Mouse (Mus musculus): ENCODE measurements around the gene Cacnb3. TPM values are rescaled to one million over a fixed set of nuclear protein-coding genes. Genes with fewer than 3 reads are reported as not detected.
A peak's percentile ranks its signal among the peaks of the same experiment; 100 is the strongest.

Gene Cacnb3
- polyA plus RNA-seq, 1 experiment from 2014 or later: 0.84 TPM

- Histone ChIP-seq H3K9ac (ENCODE audit: low read depth, low read length) (no peak overlapping the region), H3K36me3 (ENCODE audit: control insufficient read depth, insufficient read depth) (no peaks in the 10 kb centered on the region), H3K27ac (ENCODE audit: low read length) (no peak overlapping the region), H3K9me3 (replicated peaks; ENCODE audit: control insufficient read depth, low read length) (no peaks in the 10 kb centered on the region), H3K27me3 (ENCODE audit: control insufficient read depth, insufficient read depth, low read depth, low read length) (peaks cover 76% of the 10 kb centered on the region), H3K4me3 (ENCODE audit: low read depth, low read length) (peak overlapping the region; percentile 67), H3K4me1 (ENCODE audit: control insufficient read depth, low read depth, low read length) (peaks cover 12% of the 10 kb centered on the region), H3K4me2 (ENCODE audit: low read depth, low read length) (peak overlapping the region; percentile 91)
- WGBS (ENCODE audit: insufficient replicate concordance): 4% methylated on average over 21 of the region's 21 CpGs
- no peak for ATAC-seq (ENCODE audit: low read depth)
These were observed 4.7 kb downstream of the Cacnb3 start for GRCm38 (mm10) chr15:98635291-98635841.

DNA sequence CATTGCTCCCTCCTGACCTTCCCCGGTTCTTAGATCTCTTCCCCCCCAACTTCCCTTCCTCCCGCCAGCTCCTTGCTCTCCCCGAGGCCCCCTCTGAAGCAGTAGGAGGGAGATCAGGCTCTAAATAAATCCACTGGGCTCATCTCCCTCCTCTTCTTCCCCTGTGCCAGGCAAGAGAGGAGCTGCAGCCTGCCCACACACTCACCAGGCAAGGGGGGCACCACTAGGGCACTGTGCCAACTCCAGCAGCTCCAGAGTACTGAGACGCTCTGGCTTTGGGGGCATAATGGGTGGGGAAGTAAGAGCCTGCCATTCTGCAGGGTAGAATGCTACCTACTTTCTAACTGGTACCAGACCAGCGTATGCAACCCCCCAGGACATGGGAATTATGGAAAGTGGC, 5.9 kb downstream of the Cacnb3 start:
- Histone ChIP-seq H3K4me3 (ENCODE audit: low read depth, low read length) (no peak overlapping the region), H3K27ac (ENCODE audit: low read length) (no peak overlapping the region), H3K9me3 (replicated peaks; ENCODE audit: control insufficient read depth, low read length) (no peaks in the 10 kb centered on the region), H3K9ac (ENCODE audit: low read depth, low read length) (no peak overlapping the region), H3K36me3 (ENCODE audit: control insufficient read depth, insufficient read depth) (no peaks in the 10 kb centered on the region), H3K4me1 (ENCODE audit: control insufficient read depth, low read depth, low read length) (peaks cover 10% of the 10 kb centered on the region), H3K4me2 (ENCODE audit: low read depth, low read length) (no peak overlapping the region), H3K27me3 (ENCODE audit: control insufficient read depth, insufficient read depth, low read depth, low read length) (peaks cover 65% of the 10 kb centered on the region)
- 36% methylated on average over 5 of the region's 5 CpGs for WGBS (ENCODE audit: insufficient replicate concordance)
- no peak for ATAC-seq (ENCODE audit: low read depth)

GRCm38 (mm10) chr15:98637155-98637554, 6.5 kb downstream of the Cacnb3 start:
- H3K4me3 ChIP-seq (ENCODE audit: low read depth, low read length): no peak overlapping the region
- ATAC-seq (ENCODE audit: low read depth): no peak
- H3K9ac ChIP-seq (ENCODE audit: low read depth, low read length): no peak overlapping the region
- no peaks in the 10 kb centered on the region for H3K9me3 ChIP-seq (replicated peaks; ENCODE audit: control insufficient read depth, low read length)
- H3K27me3 ChIP-seq (ENCODE audit: control insufficient read depth, insufficient read depth, low read depth, low read length): peaks cover 58% of the 10 kb centered on the region
- no peaks in the 10 kb centered on the region for H3K36me3 ChIP-seq (ENCODE audit: control insufficient read depth, insufficient read depth)
- WGBS (ENCODE audit: insufficient replicate concordance): 46% methylated on average over 3 of the region's 3 CpGs
- no peak overlapping the region for H3K4me2 ChIP-seq (ENCODE audit: low read depth, low read length)
- no peak overlapping the region for H3K27ac ChIP-seq (ENCODE audit: low read length)
- H3K4me1 ChIP-seq (ENCODE audit: control insufficient read depth, low read depth, low read length): peaks cover 8% of the 10 kb centered on the region; the same call in 1 of the 2 replicates

DNA sequence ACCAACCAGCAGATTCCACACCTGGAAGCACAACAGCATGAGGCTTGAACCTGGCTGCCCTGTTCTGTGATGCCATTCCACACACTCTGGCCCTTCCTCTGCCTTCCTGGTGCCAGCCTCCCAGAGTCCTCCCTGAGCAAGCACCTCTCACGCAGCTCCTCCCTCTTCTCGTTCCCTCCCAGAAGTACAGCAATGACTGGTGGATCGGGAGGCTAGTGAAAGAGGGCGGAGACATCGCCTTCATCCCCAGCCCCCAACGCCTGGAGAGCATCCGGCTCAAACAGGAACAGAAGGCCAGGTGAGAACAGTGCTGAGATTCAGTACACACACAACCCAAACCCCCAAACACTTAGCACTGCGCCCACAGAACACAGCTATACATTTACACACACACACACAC, 9.5 kb downstream of the Cacnb3 start:
- no peak overlapping the region for H3K4me3 ChIP-seq (ENCODE audit: low read depth, low read length)
- peaks cover under 1% of the 10 kb centered on the region; the same call in 1 of the 2 replicates for H3K4me1 ChIP-seq (ENCODE audit: control insufficient read depth, low read depth, low read length)
- no peak overlapping the region for H3K27ac ChIP-seq (ENCODE audit: low read length)
- peaks cover 28% of the 10 kb centered on the region for H3K27me3 ChIP-seq (ENCODE audit: control insufficient read depth, insufficient read depth, low read depth, low read length)
- no peak for ATAC-seq (ENCODE audit: low read depth)
- WGBS (ENCODE audit: insufficient replicate concordance): 19% methylated on average over 8 of the region's 8 CpGs
- H3K9me3 ChIP-seq (replicated peaks; ENCODE audit: control insufficient read depth, low read length): no peaks in the 10 kb centered on the region
- no peak overlapping the region for H3K4me2 ChIP-seq (ENCODE audit: low read depth, low read length)
- H3K9ac ChIP-seq (ENCODE audit: low read depth, low read length): no peak overlapping the region
- peaks cover 4% of the 10 kb centered on the region for H3K36me3 ChIP-seq (ENCODE audit: control insufficient read depth, insufficient read depth)

DNA sequence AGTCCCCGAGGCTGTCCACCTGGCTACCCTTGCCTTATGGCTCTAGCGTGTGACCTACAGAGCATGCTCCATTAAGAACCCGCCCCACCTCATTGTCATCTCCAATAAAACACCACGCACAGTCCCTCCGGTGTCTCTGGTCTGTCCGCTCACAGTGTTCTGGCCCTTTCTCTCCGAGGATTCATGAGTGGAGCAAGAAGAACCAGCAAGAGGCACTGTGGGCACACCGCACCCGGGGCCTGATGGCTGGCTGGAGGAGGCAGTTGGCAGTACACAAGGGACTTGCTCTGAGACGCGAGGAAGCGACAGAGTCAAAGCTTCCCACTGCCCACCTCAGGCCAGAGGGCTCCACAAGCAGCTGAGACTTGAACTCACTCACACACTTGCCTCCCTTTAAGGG, 13.8 kb downstream of the Cacnb3 start:
- 86% methylated on average over 12 of the region's 12 CpGs for WGBS (ENCODE audit: insufficient replicate concordance)
- Histone ChIP-seq H3K9ac (ENCODE audit: low read depth, low read length) (no peak overlapping the region), H3K36me3 (ENCODE audit: control insufficient read depth, insufficient read depth) (peaks cover 43% of the 10 kb centered on the region), H3K27ac (ENCODE audit: low read length) (no peak overlapping the region), H3K27me3 (ENCODE audit: control insufficient read depth, insufficient read depth, low read depth, low read length) (peaks cover 4% of the 10 kb centered on the region), H3K4me1 (ENCODE audit: control insufficient read depth, low read depth, low read length) (no peaks in the 10 kb centered on the region), H3K4me3 (ENCODE audit: low read depth, low read length) (no peak overlapping the region), H3K4me2 (ENCODE audit: low read depth, low read length) (no peak overlapping the region), H3K9me3 (replicated peaks; ENCODE audit: control insufficient read depth, low read length) (no peaks in the 10 kb centered on the region)
- ATAC-seq (ENCODE audit: low read depth): no peak

DNA sequence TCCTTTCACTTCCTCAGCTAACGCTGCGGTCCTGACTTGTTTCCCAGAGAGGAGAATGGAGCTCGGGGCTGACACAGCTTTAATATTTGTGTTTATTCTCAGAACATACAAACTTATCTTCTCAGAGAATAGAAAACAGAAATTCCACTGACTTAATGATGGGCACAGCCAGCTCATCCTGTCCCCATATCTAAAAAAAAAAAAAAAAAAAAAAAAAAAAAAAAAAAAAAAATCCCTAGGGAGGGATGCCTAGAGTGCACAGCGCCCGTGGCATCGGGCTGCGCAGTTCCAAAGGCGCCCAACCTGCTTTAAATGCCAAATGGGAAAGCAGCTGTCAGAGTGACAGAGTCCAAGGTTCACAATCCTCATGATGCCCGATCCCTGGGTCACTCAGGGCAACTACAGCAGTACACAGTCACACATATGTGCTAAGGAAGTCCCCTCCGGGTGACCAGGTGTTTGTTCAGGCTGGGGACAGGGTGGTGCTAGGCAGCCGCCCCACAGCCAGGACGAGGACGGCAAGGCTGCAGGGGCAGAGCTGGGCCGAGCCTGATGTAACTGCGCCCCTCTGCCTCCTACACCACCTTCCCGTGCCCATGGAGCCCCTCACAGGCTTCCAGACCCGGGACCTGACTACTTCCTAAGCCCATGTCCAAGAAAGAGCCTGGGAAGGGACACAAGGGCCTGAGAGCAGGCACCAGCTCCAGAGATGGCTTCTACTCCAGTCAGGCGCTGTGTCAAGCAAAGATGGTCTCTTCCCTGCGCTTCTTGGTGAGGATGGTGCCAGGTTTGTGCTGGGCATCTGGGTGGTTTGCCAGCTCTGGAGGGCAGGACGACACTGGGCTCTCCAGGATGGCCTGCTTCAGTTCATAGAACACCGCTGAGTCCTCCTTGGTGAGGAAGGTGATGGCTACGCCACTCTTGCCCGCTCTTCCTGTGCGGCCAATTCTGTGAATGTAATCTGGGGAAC, 14.7 kb downstream of the Cacnb3 start:
- Histone ChIP-seq H3K4me2 (ENCODE audit: low read depth, low read length) (no peak overlapping the region), H3K4me3 (ENCODE audit: low read depth, low read length) (no peak overlapping the region), H3K9ac (ENCODE audit: low read depth, low read length) (no peak overlapping the region), H3K36me3 (ENCODE audit: control insufficient read depth, insufficient read depth) (peaks cover 52% of the 10 kb centered on the region), H3K9me3 (replicated peaks; ENCODE audit: control insufficient read depth, low read length) (no peaks in the 10 kb centered on the region), H3K27me3 (ENCODE audit: control insufficient read depth, insufficient read depth, low read depth, low read length) (no peaks in the 10 kb centered on the region), H3K27ac (ENCODE audit: low read length) (no peak overlapping the region), H3K4me1 (ENCODE audit: control insufficient read depth, low read depth, low read length) (no peaks in the 10 kb centered on the region)
- no peak for ATAC-seq (ENCODE audit: low read depth)
- 79% methylated on average over 24 of the region's 24 CpGs for WGBS (ENCODE audit: insufficient replicate concordance)

- Histone ChIP-seq H3K9ac (ENCODE audit: low read depth, low read length) (no peak overlapping the region), H3K4me1 (ENCODE audit: control insufficient read depth, low read depth, low read length) (no peaks in the 10 kb centered on the region), H3K27ac (ENCODE audit: low read length) (no peak overlapping the region), H3K4me2 (ENCODE audit: low read depth, low read length) (no peak overlapping the region), H3K27me3 (ENCODE audit: control insufficient read depth, insufficient read depth, low read depth, low read length) (no peaks in the 10 kb centered on the region), H3K36me3 (ENCODE audit: control insufficient read depth, insufficient read depth) (peaks cover 66% of the 10 kb centered on the region), H3K4me3 (ENCODE audit: low read depth, low read length) (no peak overlapping the region), H3K9me3 (replicated peaks; ENCODE audit: control insufficient read depth, low read length) (no peaks in the 10 kb centered on the region)
- WGBS (ENCODE audit: insufficient replicate concordance): 73% methylated on average over 8 of the region's 8 CpGs
- ATAC-seq (ENCODE audit: low read depth): no peak
These were observed 16.1 kb downstream of the Cacnb3 start for GRCm38 (mm10) chr15:98646737-98647136.

DNA sequence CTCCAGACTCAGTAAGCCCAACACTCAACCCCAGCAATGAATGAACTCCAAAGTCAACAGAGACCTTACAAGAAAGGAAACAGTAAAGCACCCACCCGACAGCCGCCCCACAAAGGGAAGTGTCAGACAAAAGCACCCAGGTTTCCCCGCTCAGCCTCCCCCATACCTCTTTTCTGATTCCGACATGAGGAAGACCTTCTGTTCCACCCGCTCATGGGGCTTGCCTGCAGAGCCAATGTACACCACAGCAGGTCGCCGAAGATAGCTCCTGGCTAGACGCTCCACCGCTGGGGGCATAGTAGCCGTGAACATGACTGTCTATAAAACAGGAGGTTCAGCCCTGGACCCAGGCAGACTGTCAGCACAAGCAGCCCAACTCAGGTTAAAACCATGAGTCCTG, 16.7 kb downstream of the Cacnb3 start:
- H3K36me3 ChIP-seq (ENCODE audit: control insufficient read depth, insufficient read depth): peaks cover 72% of the 10 kb centered on the region
- H3K4me1 ChIP-seq (ENCODE audit: control insufficient read depth, low read depth, low read length): no peaks in the 10 kb centered on the region
- H3K27ac ChIP-seq (ENCODE audit: low read length): no peak overlapping the region
- ATAC-seq (ENCODE audit: low read depth): no peak
- H3K9ac ChIP-seq (ENCODE audit: low read depth, low read length): no peak overlapping the region
- no peak overlapping the region for H3K4me3 ChIP-seq (ENCODE audit: low read depth, low read length)
- no peaks in the 10 kb centered on the region for H3K27me3 ChIP-seq (ENCODE audit: control insufficient read depth, insufficient read depth, low read depth, low read length)
- 88% methylated on average over 10 of the region's 10 CpGs for WGBS (ENCODE audit: insufficient replicate concordance)
- no peaks in the 10 kb centered on the region for H3K9me3 ChIP-seq (replicated peaks; ENCODE audit: control insufficient read depth, low read length)
- no peak overlapping the region for H3K4me2 ChIP-seq (ENCODE audit: low read depth, low read length)

DNA sequence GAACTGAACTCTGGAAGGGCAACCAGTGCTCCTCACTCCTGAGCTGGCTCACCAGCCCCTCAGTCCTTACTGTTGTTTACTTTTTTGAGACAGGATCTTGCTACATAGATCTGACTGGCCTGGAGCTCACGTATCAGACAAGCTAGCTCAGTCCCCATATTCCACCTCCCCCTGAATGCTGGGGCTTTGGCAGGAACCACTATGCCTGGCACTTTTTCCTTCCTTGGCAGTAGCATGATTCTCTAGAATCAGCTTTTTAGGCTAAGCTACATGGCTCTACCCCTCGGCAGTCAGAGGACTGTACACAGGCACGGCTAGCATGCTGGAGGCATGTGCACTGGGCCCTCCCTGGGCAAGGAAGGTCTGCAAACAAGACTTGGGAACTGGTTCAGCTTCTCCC, 17.4 kb downstream of the Cacnb3 start:
- H3K4me1 ChIP-seq (ENCODE audit: control insufficient read depth, low read depth, low read length): no peaks in the 10 kb centered on the region
- H3K27me3 ChIP-seq (ENCODE audit: control insufficient read depth, insufficient read depth, low read depth, low read length): no peaks in the 10 kb centered on the region
- no peak for ATAC-seq (ENCODE audit: low read depth)
- H3K4me3 ChIP-seq (ENCODE audit: low read depth, low read length): no peak overlapping the region
- H3K4me2 ChIP-seq (ENCODE audit: low read depth, low read length): no peak overlapping the region
- WGBS (ENCODE audit: insufficient replicate concordance): 92% methylated on average over 3 of the region's 3 CpGs
- peaks cover 79% of the 10 kb centered on the region for H3K36me3 ChIP-seq (ENCODE audit: control insufficient read depth, insufficient read depth)
- no peak overlapping the region for H3K27ac ChIP-seq (ENCODE audit: low read length)
- no peak overlapping the region for H3K9ac ChIP-seq (ENCODE audit: low read depth, low read length)
- no peaks in the 10 kb centered on the region for H3K9me3 ChIP-seq (replicated peaks; ENCODE audit: control insufficient read depth, low read length)
